In genomic region chr12:104004689-104005088, GRCm38 (mm10) we compare ENCODE assay signal across 22 mouse cellular contexts. TPM values are rescaled to one million over a fixed set of nuclear protein-coding genes. Genes with fewer than 3 reads are reported as not detected.
"Had no signal": no experiment of that assay in that cellular context is flagged by ENCODE, and none has a peak within 500 bp of the region (broad histone marks: within the 10 kb centered on the region; RNA-seq: fewer than 3 reads in every experiment).

No protein-coding gene starts in this region.

- DNase-seq: kidney, adult 8-10 months; kidney, postnatal 36 days; left cerebral cortex, postnatal 4 days; liver, embryonic 13.5 days; lung, adult 18-20 months; right cerebral cortex, postnatal 4 days; spleen, adult 18-20 months; thymus, postnatal 4 days had no signal

- H3K4me1 ChIP-seq: limb, embryonic 13.5 days; liver, embryonic 13.5 days; midbrain, embryonic 12.5 days had no signal

- H3K4me3 ChIP-seq: intestine, embryonic 15.5 days; limb, embryonic 13.5 days; liver, embryonic 13.5 days; midbrain, embryonic 12.5 days; myocyte had no signal

- H3K4me2 ChIP-seq: intestine, embryonic 15.5 days; limb, embryonic 13.5 days; liver, embryonic 13.5 days; midbrain, embryonic 12.5 days had no signal

- ATAC-seq: intestine, embryonic 15.5 days had no signal

- H3K9me3 ChIP-seq: limb, embryonic 13.5 days; midbrain, embryonic 12.5 days had no signal

- H3K36me3 ChIP-seq: intestine, embryonic 15.5 days; limb, embryonic 13.5 days; liver, embryonic 13.5 days; midbrain, embryonic 12.5 days had no signal

- H3K27ac ChIP-seq: intestine, embryonic 15.5 days; kidney, postnatal 0 days; limb, embryonic 13.5 days; liver, embryonic 13.5 days; midbrain, embryonic 12.5 days had no signal

- H3K27me3 ChIP-seq: intestine, embryonic 15.5 days; limb, embryonic 13.5 days; liver, embryonic 13.5 days; midbrain, embryonic 12.5 days had no signal

- H3K9ac ChIP-seq: intestine, embryonic 15.5 days; limb, embryonic 13.5 days; liver, embryonic 13.5 days; midbrain, embryonic 12.5 days had no signal

RNA-seq across cellular contexts. Expression of gene Serpina9, which starts 8.9 kb away (rescaled TPM):
- total RNA-seq: megakaryocyte-erythroid progenitor cell, adult 5-6 weeks; neutrophil, adult 5-6 weeks had no signal
- polyA plus RNA-seq: intestine, embryonic 15.5 days; kidney, postnatal 0 days; limb, embryonic 13.5 days; liver, embryonic 13.5 days; neural tube, embryonic 11.5 days; stomach, embryonic 14.5 days had no signal

RNA-seq across cellular contexts. Expression of gene Serpina11, which starts 14.9 kb away (rescaled TPM):
- total RNA-seq: layer of hippocampus, adult 18-20 months; layer of hippocampus, postnatal 14 days; left cerebral cortex, adult 18-20 months; left cerebral cortex, postnatal 10 days; left cerebral cortex, postnatal 4 days; megakaryocyte-erythroid progenitor cell, adult 5-6 weeks had no signal
- polyA plus RNA-seq: kidney, postnatal 0 days; limb, embryonic 13.5 days; lung, embryonic 16.5 days; midbrain, embryonic 12.5 days; neural tube, embryonic 11.5 days; stomach, embryonic 14.5 days had no signal

RNA-seq across cellular contexts. Expression of gene Serpina12, which starts 39.6 kb away (rescaled TPM):
- total RNA-seq: layer of hippocampus, adult 18-20 months; layer of hippocampus, postnatal 14 days; left cerebral cortex, postnatal 10 days; left cerebral cortex, postnatal 4 days; neutrophil, adult 5-6 weeks had no signal
- polyA plus RNA-seq: intestine, embryonic 15.5 days; kidney, postnatal 0 days; limb, embryonic 13.5 days; liver, embryonic 13.5 days; lung, embryonic 16.5 days; midbrain, embryonic 12.5 days; neural tube, embryonic 11.5 days; stomach, embryonic 14.5 days had no signal

RNA-seq across cellular contexts. Expression of gene Serpina1e, which starts 45.9 kb away (rescaled TPM):
- total RNA-seq: layer of hippocampus, adult 18-20 months; layer of hippocampus, postnatal 14 days; left cerebral cortex, adult 18-20 months; left cerebral cortex, postnatal 10 days; left cerebral cortex, postnatal 4 days; megakaryocyte-erythroid progenitor cell, adult 5-6 weeks; neutrophil, adult 5-6 weeks had no signal
- polyA plus RNA-seq: limb, embryonic 13.5 days; midbrain, embryonic 12.5 days; neural tube, embryonic 11.5 days had no signal
